Mouse (Mus musculus) testis, postnatal 14 days (tissue): ENCODE measurements around the gene Arap1.

Experiments used
- DNase-seq: peaks from one replicate; pipeline ENCODE4 v3.0.0; 2021; ENCODE audit warnings: low spot score

Gene Arap1

GRCm38 (mm10) chr7:101327263-101327662 lies 20.6 kb upstream of the Arap1 start:
- DNase-seq, result no peak

GRCm38 (mm10) chr7:101327786-101328185 lies 20.1 kb upstream of the Arap1 start:
- DNase-seq, result no peak

GRCm38 (mm10) chr7:101328621-101329158 lies 19.2 kb upstream of the Arap1 start:
- no peak for DNase-seq

GRCm38 (mm10) chr7:101329606-101330005 lies 18.3 kb upstream of the Arap1 start:
- no peak for DNase-seq

- no peak for DNase-seq
Observed at GRCm38 (mm10) chr7:101330074-101330840, 17.6 kb upstream of the Arap1 start.

- no peak for DNase-seq
Observed at GRCm38 (mm10) chr7:101330841-101331173, 17.1 kb upstream of the Arap1 start.

- no peak for DNase-seq
Observed at GRCm38 (mm10) chr7:101332045-101332831, 15.6 kb upstream of the Arap1 start.

GRCm38 (mm10) chr7:101335228-101335627 lies 12.6 kb upstream of the Arap1 start:
- no peak for DNase-seq

- DNase-seq, result no peak
Observed at GRCm38 (mm10) chr7:101336686-101337085, 11.2 kb upstream of the Arap1 start.

- no peak for DNase-seq
Observed at GRCm38 (mm10) chr7:101337401-101337800, 10.5 kb upstream of the Arap1 start.

- no peak for DNase-seq
Observed at GRCm38 (mm10) chr7:101341405-101341804, 6.5 kb upstream of the Arap1 start.

- DNase-seq, result no peak
Observed at GRCm38 (mm10) chr7:101343135-101343534, 4.7 kb upstream of the Arap1 start.

- no peak for DNase-seq
Observed at GRCm38 (mm10) chr7:101344892-101345291, 3.0 kb upstream of the Arap1 start.

- no peak for DNase-seq
Observed at GRCm38 (mm10) chr7:101346991-101347390, 876 bp upstream of the Arap1 start.

GRCm38 (mm10) chr7:101348312-101348711 lies 445 bp downstream of the Arap1 start:
- DNase-seq, result no peak

- DNase-seq, result no peak
Observed at GRCm38 (mm10) chr7:101349861-101350260, 2.0 kb downstream of the Arap1 start.

GRCm38 (mm10) chr7:101352404-101352803 lies 4.5 kb downstream of the Arap1 start:
- DNase-seq, result no peak

- DNase-seq, result no peak
Observed at GRCm38 (mm10) chr7:101354423-101354822, 6.6 kb downstream of the Arap1 start.

GRCm38 (mm10) chr7:101355551-101356100 lies 7.8 kb downstream of the Arap1 start:
- no peak for DNase-seq

GRCm38 (mm10) chr7:101356868-101357267 lies 9.0 kb downstream of the Arap1 start:
- no peak for DNase-seq

GRCm38 (mm10) chr7:101360406-101360805 lies 12.5 kb downstream of the Arap1 start:
- DNase-seq, result no peak

GRCm38 (mm10) chr7:101361021-101361420 lies 13.2 kb downstream of the Arap1 start:
- no peak for DNase-seq

- DNase-seq, result no peak
Observed at GRCm38 (mm10) chr7:101361767-101362166, 13.9 kb downstream of the Arap1 start.
